Mouse (Mus musculus): ENCODE measurements around the gene Vmn1r151.
"Not testable (repeated sequence)": the region's sequence is repeated elsewhere in the genome, so short reads cannot be mapped to it uniquely, and the experiment has no call there.

Vmn1r151 gene

DNA sequence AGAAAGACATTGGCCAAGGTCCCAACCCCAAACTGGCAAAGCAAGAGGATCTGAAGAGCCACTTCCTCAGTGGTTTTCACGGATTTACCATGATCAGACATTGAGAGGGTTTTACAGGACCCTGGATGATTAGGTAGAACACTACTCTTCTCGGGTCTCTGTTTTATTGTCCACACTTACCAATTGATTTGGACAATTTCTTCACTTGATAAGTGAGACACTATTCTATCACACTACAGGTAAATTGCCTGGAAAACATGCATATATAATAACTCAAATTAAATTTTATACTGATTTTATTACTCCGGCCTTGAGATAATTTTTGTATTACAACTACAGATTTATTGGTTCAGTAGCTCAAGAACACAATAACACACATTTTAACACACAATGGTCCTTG, at the start of gene Vmn1r151:
Gene Vmn1r151 (minus strand): TSS at position 101 of the 400 bp plus-strand sequence.
- DNase-seq (ENCODE audit: low read depth, low spot score): not testable (repeated sequence)

- not testable (repeated sequence) for DNase-seq (ENCODE audit: low read depth, low spot score)
Measured at GRCm38 (mm10) chr7:22534787-22535186, 35.3 kb upstream of the Vmn1r151 start, which contains the start of gene Gm8677. Gene Gm8677, minus strand, starts transcription at chr7:22534887.

DNA sequence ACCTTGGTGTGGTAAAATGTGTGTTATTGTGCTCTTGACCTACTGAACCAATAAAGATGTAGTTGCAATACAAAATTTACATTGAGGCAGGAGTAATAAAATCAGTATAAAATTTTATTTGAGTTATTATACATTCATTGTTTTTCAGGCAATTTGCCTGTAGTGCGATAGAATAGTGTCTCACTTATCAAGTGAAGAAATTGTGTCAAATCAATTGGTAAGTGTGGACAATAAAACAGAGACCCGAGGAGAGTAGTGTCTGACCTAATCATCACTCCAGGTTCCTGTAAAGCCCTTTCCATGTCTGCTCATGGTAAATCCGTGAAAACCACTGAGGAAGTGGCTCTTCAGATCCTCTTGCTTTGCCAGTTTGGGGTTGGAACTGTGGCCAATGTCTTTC, 23.2 kb upstream of the Vmn1r151 start, which contains the start of gene Vmn1r152:
Gene Vmn1r152 (plus strand): TSS at position 301 of the 400 bp plus-strand sequence.
- not testable (repeated sequence) for DNase-seq (ENCODE audit: low read depth, low spot score)

DNA sequence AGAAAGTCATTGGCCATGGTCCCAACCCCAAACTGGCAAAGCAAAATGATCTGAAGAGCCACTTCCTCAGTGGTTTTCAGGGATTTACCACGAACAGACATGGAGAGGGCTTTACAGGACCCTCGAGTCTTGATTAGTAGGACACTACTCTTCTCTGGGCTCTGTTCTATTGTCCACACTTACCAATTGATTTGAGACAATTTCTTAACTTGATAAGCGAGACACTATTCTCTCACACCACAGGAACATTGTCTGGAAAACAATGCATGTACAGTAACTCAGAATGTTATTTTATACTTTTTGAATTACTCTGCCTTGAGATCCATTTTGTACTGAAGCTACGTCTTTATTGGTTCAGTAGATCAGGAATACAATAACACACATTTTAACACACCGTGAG, 35.5 kb downstream of the Vmn1r151 start, which contains the start of gene Gm10665:
Gene Gm10665 (minus strand): TSS at position 101 of the 400 bp plus-strand sequence.
- not testable (repeated sequence) for DNase-seq (ENCODE audit: low read depth, low spot score)
